Mouse (Mus musculus) erythroid progenitor cell, adult 5-6 weeks (primary cell): ENCODE measurements around the gene Gm20683. TPM values are rescaled to one million over a fixed set of nuclear protein-coding genes. Genes with fewer than 3 reads are reported as not detected.

Experiments
- ATAC-seq: replicated peaks from 2 replicates; pipeline ENCODE4 v1.8.0; 2016; ENCODE audit warnings: moderate number of reproducible peaks, mild to moderate bottlenecking, moderate TSS enrichment, inconsistent platforms; ENCODE audit not compliant: poor library complexity, low FRiP score, severe bottlenecking
- total RNA-seq, 2 experiments: library from RNA; stranded (forward) in 1 of 2; stranded (reverse) in 1 of 2; fragments of 150-400 nt in 1 of 2; fragments of 186-747, 209-891 nt in 1 of 2; gene quantifications; 2 replicates each; pipeline versions ENCODE4 v1.2.3 to v1.2.4; 2015 to 2017; ENCODE audit warnings: low replicate concordance in 2 of 2

The Gm20683 gene
- total RNA-seq (2015; ENCODE audit: low replicate concordance), result 1.3 and 1.4 TPM in 2 replicates
- total RNA-seq (2017; ENCODE audit: low replicate concordance), result 1.8 TPM in 1 of 2 replicates, not detected in the other

GRCm38 (mm10) chr17:25841117-25841880, at the start of gene Gm20683:
TSS of gene Gm20683 (minus strand) at chr17:25841763.
- no peak for ATAC-seq

DNA sequence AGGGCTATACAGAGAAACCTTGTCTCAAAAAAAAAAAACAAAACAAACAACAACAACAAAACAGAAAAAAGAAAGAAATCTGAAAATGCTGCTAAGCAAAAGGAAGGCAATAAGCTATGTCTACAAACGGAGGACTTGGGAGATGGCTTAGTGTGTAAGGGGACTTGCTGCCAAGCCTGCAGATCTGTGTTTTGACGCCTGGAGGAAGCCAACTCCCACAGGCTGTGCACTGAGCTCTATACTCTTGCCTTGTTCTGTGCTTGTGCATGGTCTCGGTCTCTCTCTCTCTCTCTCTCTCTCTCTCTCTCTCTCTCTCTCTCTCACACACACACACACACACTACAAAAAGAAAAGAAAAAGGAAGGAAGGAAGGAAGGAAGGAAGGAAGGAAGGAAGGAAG, 47.3 kb upstream of the Gm20683 start:
- ATAC-seq, result no peak

GRCm38 (mm10) chr17:25887467-25887866, 45.9 kb upstream of the Gm20683 start:
- ATAC-seq, result no peak

DNA sequence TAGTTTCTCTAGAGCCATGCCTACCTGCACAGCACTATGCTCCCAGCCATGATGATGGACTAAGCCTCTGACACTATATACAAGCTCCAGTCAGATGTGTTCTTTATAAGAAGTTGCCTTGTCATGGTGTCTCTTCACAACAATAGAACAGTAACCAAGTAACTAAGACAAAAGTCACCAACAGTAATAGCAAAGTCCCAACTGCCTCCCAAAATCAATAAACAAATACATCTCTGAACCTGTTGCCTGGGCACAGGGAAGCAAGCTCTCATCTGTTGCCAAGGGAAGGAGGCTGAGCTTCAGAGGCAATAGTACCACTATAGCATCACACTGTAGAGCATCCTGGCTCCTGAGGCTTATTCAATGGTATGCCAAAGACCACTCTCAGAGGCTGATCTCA, 45.2 kb upstream of the Gm20683 start:
- ATAC-seq, result no peak

DNA sequence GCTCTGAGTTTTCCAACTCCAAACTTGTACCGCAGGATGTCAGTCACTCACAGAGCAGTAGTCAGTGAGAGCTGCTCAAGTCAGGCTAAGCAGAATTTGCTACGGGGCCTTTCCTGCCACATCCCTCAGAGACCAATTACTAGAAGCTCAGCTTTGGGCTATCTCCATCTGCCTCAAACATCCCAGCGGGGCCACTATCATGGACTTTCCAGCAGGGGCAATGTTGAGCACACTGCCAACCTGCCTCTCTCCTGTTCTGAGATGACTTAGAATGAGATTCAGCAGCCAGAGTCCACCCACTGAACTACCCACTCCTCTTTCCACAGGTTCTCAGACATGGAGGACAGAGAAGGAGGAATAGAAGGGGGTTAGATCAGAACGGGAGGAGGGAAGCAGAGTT, 44.1 kb upstream of the Gm20683 start:
- peak; percentile 62 for ATAC-seq

DNA sequence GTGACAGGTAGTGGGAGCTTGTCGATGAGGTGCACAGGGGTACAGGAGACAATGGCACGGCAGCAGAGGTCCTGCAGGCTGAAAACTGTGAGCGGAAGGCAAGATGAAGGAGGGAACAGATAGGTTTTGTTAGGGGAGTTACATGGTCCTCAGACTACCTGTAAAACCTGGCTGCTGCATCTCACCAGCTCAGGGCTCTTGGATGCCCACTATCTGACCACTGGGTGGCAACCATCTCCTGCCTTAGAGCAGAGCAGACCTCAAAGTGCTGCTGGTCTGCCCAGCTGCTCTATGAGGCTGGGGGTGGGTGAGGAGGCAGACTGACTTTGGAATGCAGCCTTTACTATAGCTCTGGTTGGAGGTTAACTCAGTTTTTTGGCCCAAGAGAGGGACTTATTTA, 42.3 kb upstream of the Gm20683 start:
- no peak for ATAC-seq

DNA sequence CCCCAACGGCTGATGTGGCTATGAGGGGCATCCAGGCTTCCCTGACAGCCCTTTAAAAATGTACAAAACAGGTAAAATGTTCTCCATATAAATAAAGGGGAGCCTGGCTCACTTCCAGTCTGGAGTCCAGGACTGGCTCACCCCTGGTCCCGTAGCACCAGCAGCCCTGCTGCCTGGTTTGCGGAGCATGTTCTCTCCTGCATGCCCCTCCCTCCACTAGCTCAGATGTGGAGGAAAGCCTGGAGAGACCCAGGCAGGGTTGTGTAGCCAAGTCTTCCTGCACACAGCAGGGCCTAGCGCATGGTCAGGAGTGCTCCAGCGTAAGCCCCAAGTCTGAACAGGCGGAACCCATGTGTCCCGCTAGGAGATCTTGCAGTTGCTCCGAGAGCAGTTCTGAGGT, 41.7 kb upstream of the Gm20683 start:
- no peak for ATAC-seq

- no peak for ATAC-seq
Observed at GRCm38 (mm10) chr17:25882306-25882705, 40.7 kb upstream of the Gm20683 start.

- no peak for ATAC-seq
Observed at GRCm38 (mm10) chr17:25881691-25882090, 40.1 kb upstream of the Gm20683 start.

GRCm38 (mm10) chr17:25880913-25881641, 39.5 kb upstream of the Gm20683 start:
- no peak for ATAC-seq

DNA sequence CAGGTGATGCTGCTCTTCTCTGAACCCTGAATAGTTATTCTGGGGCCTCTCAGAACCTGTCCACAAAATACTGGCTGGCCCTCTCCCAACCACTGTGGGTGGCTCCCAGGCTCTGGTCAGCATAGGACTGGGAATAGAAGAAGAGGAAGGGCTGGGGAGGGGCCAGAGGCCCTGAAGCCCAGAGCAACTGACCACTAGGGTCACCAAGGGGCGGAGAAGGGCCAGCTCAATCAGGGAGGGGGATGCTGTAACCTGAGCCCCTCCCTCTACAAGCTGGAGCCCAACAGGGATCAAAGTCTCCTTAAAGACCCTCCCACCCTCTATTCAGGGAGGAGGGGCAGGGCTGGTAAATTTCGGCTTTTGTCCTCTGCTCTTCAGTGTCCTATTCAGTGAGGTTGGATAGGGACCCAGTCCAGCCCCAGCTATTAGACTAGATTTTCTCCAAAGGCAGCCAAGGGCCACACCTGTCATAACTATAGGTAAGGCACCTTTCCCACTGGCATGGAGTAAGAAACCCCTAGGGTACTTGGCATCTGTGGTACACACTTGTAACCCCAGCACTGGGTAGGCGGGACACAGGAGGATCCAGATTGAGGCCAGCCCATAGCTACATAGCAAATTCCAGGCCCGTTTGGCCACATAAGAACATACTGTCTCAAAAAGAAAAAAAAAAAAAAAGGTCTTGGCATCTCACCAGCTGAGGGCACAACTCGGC, 38.8 kb upstream of the Gm20683 start, which contains the start of gene Wfikkn1:
Wfikkn1 (minus strand) TSS at position 663 of the 715 bp plus-strand sequence.
- no peak for ATAC-seq

- no peak for ATAC-seq
Observed at GRCm38 (mm10) chr17:25879750-25880149, 38.2 kb upstream of the Gm20683 start.

DNA sequence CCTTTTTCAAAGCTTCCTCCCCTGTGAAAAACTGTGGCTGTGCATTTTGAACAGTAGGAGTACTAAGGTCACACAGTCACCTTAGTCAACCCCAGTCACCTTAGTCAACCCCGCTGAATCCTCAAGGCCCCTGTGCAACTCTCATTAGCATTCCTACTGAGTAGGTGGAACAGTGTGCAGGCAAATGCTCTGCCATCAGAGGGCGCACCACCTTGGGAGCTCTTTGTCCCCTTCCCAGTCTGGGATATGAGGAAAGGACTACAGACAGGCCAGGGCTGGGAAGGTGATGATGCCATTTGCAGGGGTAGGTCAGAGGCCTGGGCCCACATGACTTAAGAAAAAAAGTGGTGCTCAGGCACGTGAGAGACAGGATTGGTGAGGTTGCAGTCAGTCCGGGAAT, 37.7 kb upstream of the Gm20683 start:
- ATAC-seq, result no peak

DNA sequence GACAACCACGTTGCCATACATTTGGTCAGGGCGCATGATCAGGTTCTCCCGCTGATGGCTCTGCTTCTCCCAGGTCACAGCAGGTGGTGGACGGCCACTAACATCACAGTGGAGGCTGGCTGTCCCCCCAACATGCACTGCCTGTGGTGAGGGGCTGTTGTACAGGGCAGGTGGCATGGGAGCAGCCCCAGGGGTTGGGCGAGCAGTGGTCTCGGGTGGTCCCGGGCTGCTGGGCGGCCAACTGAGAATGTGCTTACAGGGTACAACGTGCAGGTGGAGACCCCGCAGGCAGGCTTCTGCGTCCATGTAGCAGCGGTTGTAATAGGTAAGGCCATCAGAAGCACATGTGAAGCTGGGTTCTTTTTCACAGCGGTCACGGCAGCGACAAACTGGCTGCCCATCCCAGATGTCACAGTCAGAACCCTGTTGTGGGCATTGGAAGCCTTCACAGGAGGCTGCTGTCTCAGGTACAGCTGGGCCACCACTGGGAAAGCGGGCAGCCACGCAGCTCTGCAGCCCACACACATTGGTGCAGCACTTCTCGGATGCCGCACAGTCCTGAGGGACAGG, 37.1 kb upstream of the Gm20683 start:
- no peak for ATAC-seq

DNA sequence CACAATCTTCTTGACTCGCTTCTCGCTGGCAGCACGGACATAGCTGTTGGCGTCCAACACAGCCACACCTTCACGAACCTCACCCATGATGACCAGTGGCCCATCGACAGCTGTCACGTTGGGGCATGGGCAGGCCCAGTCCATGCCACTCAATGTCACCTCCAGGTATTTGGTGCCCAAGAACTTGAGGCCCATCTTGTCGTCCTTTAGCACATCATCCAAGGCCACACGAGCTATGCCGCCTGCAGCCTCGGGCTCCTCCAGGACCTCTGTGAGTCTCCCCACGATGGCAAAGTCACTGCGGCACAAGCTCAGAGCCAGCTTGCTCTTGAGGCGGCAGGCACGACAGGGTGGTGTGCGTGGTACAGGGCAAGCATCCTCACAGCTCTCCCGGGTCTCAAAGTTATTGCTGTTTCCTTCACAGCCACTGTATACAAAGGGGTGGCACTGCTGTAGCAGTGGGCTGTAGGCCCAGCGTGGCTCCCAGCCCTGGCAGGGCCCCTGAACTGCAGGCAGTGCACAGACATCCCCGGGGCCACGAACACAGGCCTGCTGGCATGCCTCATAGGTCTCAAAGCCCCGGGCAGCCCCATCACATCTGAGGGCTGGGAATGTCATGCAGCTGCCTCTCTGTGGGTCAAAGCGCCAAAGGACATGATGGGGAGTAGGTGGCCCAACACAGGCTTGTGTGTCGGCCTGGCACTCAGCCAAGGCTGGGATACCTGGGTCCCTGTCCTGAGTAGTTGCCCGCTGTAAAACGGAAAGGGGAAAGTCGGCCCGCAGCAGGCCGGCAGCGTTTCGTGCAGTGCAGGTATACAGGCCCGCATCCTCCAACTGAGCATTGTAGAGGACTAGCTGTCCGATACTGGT, 36.4 kb upstream of the Gm20683 start:
- ATAC-seq, result no peak

DNA sequence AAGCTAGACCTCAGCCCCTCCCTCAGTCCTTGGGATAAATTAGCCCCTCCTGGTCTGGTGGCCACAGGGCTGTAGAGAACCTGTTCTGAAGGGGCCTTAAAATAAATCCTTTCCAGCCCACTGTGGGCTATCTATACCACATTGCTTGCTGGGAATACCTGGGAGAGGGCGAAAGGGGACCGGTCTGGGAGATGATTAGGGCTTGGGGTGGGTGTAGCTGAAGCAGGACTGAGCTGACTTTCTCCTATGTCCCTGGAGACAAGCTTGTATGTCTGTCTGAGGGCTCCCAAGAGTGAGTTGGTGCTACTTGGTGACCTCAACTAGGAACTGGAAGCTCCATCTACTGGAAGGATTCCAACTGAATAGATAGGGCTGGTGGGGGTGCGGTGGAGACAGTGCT, 35.5 kb upstream of the Gm20683 start:
- ATAC-seq, result no peak

DNA sequence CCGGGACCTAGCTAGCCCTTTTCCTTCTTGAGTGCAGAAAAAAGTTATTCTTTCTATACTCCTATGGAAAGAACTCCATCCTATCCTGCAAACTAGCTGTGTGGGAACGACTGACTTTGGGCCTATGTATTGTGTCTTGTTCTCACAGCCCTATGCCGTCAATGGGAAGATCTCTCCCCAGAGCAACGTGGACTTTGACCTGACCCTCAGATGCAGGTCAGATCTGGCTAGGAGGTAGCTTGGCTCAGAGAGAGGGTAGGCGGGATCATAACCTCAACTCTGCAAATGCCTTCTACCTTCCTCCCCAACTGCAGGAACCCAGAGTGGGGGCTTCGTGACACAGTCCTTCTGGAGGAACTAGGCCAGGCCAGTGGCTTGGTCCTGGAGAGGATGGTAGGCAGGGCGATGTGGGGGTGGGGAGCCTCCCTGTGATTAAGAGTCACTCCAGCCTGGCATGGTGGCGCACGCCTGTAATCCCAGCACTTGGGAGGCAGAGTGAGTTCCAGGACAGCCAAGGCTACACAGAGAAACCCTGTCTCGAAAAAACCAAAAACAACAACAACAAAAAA, 34.9 kb upstream of the Gm20683 start:
- ATAC-seq, result no peak

DNA sequence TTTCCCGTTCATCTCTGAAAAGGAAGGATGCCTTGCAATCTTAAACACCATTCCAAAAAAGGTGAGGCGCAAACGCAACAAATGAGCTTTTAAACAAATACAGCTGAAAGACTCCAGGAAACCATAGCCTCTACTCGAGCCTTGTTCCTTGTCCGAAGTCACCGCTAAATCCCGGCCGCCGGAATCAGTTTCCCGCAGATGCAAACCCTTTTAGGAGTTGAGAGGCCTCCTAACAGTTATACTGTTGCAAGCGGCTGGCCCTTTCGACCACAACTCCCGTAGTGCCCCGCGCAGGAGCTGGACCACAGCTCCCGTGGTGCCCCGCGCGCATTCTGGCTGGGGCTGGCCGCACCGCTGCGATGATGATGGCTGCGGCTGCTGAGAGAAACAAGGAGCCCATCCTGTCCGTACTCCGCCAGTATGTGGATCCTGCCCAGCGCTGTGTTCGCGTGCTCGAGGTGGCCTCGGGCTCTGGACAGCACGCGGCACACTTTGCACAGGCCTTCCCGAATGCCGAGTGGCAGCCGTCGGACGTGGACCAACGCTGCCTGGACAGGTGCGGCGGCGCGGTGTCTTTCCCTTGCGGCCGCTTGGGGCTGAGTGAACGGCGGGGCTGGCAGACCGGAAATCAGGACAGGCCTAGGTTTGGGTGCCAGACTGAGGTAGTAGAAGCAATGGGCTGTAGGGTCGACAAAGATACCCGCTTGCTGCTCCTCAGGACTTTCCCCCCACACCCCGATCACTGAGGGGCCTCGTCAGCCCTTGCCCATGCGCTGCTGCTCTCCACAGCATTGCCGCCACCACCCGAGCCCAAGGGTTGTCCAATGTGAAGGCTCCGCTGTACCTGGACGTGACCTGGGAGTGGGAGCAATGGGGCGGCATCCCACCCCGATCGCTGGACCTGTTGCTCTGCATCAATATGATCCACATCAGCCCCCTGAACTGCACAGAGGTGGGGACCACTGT, 33.9 kb upstream of the Gm20683 start:
- ATAC-seq, result peak; percentile 85
